Mouse (Mus musculus) ES-E14 (cell line): Measurements from ENCODE around the gene Slc38a10.

Experiments used
- HCFC1 ChIP-seq: IDR thresholded peaks from 2 replicates; pipeline ENCODE4 v1.6.1; 2012; ENCODE audit warnings: low read length, inconsistent platforms, borderline replicate concordance; ENCODE audit not compliant: insufficient read depth
- MAFK ChIP-seq: IDR thresholded peaks from 2 replicates; pipeline ENCODE4 v1.6.1; 2014; ENCODE audit warnings: mild to moderate bottlenecking, low read depth, low read length, inconsistent platforms; ENCODE audit not compliant: insufficient read depth

DNA sequence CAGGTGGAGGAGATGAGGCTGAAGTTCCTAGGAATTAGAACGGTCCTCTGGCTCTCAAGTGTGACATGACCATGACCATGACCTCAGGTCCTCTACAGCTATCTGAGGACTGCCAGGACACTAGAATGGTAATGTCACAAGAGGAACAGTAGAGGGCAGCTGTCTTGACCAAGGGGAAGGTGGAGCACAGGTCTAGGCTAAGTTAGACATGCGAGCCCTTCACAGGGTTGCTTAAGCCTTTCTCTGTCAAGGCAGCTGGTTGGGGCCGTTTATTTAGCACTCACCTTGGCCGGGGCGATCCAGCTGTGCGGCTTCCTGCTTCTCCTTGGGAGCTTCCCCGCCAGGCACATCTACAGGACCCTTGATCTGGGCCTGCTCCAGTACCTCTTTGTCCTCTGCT is 40.6 kb downstream of the Slc38a10 start:
- no peak for TF ChIP-seq HCFC1
- no peak for TF ChIP-seq MAFK
